Mouse (Mus musculus): ENCODE measurements around the gene Lmo4. TPM values are rescaled to one million over a fixed set of nuclear protein-coding genes. Genes with fewer than 3 reads are reported as not detected.

Gene Lmo4
- total RNA-seq, 2 experiments from 2014 or later: 39.1 to 40.2 TPM

DNA sequence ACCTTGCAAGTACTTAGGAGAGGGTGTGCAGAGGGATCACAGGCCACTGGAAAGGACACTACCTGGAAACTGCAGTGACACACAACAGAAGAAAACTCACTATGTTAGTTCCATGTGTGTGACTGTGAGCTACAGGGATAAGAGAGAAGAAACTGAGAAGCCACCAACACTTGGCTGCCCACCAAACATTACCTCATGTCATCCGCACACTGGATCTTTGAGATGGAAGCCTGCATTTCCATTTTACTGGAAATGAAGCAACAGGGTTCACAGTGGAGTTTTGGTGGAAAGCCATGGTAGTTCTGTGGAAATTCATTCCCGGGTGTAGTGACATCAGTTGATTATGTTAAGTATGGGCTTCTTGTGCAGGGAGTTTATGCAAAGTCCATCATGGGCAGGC, 43.8 kb downstream of the Lmo4 start:
- intact Hi-C loops (cut with DNase I): no loop called here
- DNase-seq: peak; percentile 73 to 74

DNA sequence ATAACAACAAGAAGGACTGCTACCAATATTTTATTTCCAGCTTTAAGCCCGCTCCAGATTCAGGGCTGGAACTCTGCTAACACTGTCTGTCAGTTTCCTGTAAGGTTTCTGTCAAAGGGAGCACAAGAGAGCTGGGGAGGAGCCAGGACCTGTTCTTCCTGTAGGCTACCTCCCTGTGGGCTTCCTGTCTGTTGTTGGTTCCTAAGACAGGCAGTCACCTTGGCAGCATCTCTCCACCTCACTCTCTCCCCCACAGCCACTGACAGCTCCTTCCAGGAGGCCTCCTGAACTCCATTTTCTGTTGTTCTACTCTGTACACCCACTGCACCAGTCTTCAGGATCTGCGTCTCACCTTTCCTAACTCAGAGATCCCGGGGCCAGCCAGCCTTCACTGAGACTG, 49.3 kb downstream of the Lmo4 start:
- intact Hi-C loops (cut with DNase I): no loop called here
- DNase-seq: no peak

DNA sequence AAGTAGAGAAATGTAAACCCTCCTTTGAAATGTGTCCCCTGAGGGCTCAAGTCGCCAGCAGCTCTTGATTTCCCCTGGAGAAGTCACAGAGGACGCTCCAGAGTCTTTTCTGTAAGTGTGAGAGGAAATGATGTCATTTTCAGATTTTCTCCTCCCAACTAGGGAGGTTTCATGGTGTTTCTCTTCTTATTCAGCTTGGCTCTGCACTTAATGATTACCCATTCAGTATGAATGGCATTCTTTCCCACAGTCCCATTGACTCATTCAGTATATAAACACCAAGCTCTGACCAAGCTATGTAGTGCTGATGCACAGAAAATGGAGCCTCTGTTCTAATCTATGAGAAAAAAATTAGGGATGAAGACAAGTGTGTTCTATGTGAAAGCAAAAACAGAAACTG, 51.6 kb downstream of the Lmo4 start:
- intact Hi-C loops (cut with DNase I): no loop called here
- DNase-seq: no peak

DNA sequence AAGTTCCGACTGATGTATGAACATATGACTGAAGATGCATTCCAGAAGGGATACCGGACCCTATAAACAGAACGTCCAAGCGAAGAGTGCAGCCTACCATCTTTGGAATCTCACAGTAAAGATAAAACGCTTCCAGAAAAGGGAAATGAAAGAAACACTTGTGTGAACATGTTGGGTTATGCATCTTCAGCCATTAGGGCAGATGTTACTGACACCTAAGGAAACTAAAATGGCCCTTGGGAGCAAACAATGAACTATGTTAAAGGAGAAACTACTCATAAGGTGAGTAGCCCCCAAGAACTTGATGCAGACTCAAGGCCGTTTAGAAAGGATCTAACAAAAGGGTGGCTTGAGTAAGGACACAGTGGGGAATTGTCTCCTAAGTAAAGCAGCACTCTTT, 54.0 kb downstream of the Lmo4 start:
- intact Hi-C loops (cut with DNase I): no loop called here

DNA sequence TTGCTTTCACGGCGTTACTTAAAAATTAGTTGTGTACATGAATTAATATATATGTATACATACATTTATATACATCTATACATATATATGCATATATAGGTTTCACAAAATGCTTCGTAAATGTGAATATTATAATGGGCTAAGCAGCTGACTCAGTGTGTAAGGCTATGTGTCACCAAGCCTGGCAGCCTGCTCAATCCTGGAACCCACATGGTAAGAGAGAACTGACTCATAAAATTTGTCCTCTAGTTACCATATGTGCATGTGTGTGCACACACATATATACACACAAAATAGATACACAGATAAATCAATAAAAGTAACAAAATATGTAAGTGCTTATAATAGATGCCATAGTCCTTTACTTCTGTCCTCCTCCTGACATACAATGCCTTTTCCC, 56.8 kb downstream of the Lmo4 start:
- intact Hi-C loops (cut with DNase I): no loop called here
- DNase-seq: no peak

More for the DNA sequence above, 54.0 kb downstream of the Lmo4 start:
- DNase-seq: no peak

DNA sequence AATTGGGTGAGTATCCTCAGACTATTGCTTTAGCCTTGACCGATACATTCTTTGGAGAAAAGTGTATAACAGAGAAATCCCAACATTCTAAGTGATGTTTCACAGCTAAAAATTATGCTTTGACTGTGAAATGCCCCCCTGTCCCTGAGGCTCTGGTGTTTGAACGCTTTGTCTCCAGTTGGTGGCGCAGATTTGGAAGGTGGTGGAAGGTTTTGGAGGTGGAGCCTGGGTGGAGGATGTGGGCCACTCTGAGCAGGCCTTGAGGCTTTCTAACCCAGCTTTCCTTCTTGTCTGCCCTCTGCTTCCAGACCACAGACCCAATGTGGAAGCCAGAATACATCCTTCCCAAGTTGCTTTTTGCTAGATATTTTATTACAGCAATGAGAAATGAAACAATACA, 57.8 kb downstream of the Lmo4 start:
- intact Hi-C loops (cut with DNase I): no loop called here
- DNase-seq: no peak

DNA sequence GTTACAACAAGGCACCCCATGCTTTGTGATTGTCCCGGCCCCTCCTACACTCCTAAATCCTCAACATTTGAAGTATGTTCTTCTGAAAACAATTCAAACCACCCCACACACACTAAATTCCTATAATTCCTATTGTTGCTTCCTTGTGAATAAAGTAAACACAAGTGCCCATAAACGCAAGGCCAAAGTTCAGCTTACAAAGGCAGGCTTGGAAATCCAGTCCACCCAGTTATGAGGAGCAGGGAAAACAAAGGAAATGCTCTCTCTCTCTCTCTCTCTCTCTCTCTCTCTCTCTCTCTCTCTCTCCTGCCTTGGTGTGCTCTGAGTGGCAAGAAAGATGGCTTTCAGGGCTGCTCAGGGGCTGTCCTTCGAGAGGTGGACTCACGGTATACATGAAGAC, 61.0 kb downstream of the Lmo4 start:
- no peak for DNase-seq
- intact Hi-C loops (cut with DNase I): no loop called here

DNA sequence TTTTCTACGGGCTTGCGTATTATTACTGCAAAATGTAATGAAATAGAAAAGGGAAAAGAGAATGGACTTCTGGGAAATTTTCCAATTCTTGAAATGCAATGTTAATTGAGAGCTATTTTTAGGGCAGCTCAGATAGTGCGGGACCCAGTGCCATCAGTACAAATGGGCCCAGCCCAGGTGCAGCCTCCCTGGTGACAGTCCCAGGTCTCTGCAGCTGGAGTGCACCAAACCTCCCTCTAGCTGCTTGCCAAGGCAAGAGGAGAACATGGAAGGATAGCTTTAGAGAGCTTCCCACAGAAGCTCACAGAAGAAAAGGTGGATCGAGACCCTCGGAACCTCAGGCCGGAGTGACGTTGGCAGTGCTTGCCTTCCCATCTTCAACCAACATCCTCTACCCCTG, 62.1 kb downstream of the Lmo4 start:
- no peak for DNase-seq

DNA sequence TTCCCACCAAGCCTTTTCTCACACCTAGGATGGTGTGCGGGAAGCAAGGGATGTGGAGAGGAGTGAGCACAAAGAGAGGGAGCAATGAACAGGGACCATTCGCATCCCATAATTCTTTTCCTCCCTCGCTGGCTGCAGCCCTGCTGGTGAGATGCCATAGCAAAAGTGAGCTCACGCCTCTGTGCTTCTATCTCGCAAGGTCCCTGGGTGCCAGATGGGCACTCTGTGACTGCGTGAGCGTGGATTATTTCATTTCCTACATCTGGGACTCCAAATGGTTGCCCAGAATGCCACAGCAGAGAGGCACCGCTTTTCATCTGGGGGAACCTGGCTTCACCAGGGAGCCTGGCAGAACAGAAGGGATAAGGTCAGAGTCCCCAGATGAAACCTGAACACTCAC, 63.2 kb downstream of the Lmo4 start:
- no peak for DNase-seq
- intact Hi-C loops (cut with DNase I): no loop called here

More for the DNA sequence above, 62.1 kb downstream of the Lmo4 start:
- intact Hi-C loops (cut with DNase I): no loop called here

DNA sequence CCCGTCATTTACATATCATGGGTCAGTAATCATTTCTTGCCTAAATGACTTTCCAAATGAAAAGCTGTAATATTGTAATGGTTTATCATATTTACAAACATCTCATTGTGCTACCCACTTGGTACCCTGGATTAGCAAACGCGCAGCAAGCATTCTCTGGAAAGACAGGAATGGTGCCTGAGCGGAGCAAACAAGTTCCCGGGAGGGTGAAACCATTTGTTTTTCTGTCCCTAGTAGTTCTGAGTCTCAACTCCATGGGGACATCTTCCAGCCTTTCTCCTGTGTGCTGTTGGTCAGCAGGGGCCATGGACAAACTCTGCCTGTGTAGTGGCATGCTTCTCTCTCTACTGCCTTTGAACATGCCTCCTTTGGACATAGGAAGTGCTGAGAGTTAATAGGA, 64.2 kb downstream of the Lmo4 start:
- no peak for DNase-seq
- intact Hi-C loops (cut with DNase I): no loop called here

DNA sequence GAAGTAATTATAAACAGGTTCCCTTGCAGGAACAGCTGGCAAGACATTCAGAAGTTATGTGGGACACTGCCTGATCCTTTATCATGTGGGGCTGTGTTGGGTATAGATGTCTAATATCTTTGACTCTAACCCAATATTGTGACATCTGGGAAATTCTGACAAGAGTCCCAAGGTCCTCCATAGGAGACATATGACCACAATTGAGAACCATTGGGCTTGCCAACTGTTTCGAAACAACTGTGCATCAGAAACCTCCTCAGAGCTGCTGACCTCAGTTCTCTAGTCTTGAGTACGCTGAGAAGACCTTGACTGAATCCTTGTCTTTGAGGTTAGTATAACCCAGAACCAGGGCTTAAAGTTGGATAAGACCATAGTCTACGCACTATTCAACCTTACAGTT, 66.4 kb downstream of the Lmo4 start:
- no peak for DNase-seq
- intact Hi-C loops (cut with DNase I): no loop called here
